Mouse (Mus musculus) E14TG2a.4 (cell line): ENCODE results near the gene Hrasls5.
A peak's percentile ranks its signal among the peaks of the same experiment; 100 is the strongest.

ENCODE experiments used
- H3K27me3 ChIP-seq: 2 replicates; pipeline ENCODE4 v1.6.1; 2014; ENCODE audit warnings: low read length, control low read depth; ENCODE audit not compliant: insufficient read depth
- H3K36me3 ChIP-seq: 2 replicates; pipeline ENCODE4 v1.6.1; 2014; ENCODE audit warnings: low read length, control low read depth; ENCODE audit not compliant: insufficient read depth
- H3K4me1 ChIP-seq: replicated peaks from 2 replicates; pipeline ENCODE4 v1.6.1; 2014; ENCODE audit warnings: low read depth, low read length, control low read depth
- H3K4me3 ChIP-seq: replicated peaks from 2 replicates; pipeline ENCODE4 v1.5.1; 2014; ENCODE audit warnings: mild to moderate bottlenecking, low read length
- H3K9me3 ChIP-seq: 2 replicates; pipeline ENCODE4 v1.6.1; 2014; ENCODE audit warnings: low read length, control low read depth
- CTCF ChIP-seq: conservative IDR thresholded peaks from 2 replicates; pipeline ENCODE4 v1.5.1; 2014; ENCODE audit warnings: low read length
- NANOG ChIP-seq: IDR thresholded peaks from 2 replicates; pipeline ENCODE4 v1.6.1; 2014; ENCODE audit warnings: borderline replicate concordance, low read length, mixed read lengths
- POU5F1 ChIP-seq: IDR thresholded peaks from 2 replicates; pipeline ENCODE4 v1.6.1; 2014; ENCODE audit warnings: low read length, borderline replicate concordance

The Hrasls5 gene

DNA sequence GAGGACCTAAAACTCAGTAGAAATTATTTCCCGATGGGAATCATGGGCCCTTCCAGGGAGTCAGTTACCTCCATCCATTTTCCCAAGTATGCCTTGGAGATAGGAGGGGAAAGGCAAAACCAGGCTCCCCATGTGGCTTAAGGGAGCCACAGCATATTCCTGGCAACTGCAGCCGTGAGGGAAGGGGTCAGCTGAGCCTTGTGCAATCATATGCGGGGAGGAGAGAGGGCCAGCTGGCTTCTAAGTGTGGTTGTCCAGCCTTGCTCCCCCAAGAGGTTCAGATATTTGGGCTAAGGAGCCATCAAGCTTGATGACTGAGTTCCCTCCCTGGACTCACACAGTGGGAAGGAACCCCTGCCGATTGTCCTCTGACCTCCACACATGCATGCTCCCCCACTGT, 10.8 kb upstream of the Hrasls5 start:
- peaks cover 18% of the 10 kb centered on the region for H3K27me3 ChIP-seq
- peaks cover 20% of the 10 kb centered on the region for H3K4me1 ChIP-seq
- H3K4me3 ChIP-seq = no peak overlapping the region
- no peak for TF ChIP-seq POU5F1
- TF ChIP-seq CTCF = no peak
- no peak for TF ChIP-seq NANOG
- H3K36me3 ChIP-seq = no peaks in the 10 kb centered on the region
- no peaks in the 10 kb centered on the region for H3K9me3 ChIP-seq

DNA sequence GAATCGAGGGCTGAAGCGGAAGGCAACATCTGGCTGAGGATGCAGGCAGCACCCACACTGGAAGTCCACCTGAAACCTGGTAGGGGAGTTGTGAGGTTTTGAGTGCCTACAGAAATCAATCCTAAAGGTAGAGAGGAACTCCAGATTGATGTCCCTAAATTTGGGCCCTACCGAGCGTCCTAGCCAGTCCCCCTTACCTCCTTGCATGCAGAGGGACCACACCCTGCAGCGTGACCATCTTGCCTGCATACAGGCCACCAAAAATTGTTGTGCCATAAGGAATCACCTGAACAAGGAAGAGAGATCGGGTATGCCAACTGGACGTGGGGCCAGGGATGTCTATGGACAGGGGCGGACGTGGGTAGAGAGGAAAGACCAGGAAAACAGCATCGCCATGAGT, 8.2 kb upstream of the Hrasls5 start:
- H3K4me1 ChIP-seq = peaks cover 26% of the 10 kb centered on the region
- no peak overlapping the region for H3K4me3 ChIP-seq
- peaks cover 33% of the 10 kb centered on the region for H3K27me3 ChIP-seq
- TF ChIP-seq POU5F1 = no peak
- TF ChIP-seq NANOG = no peak
- TF ChIP-seq CTCF = no peak
- no peaks in the 10 kb centered on the region for H3K36me3 ChIP-seq
- H3K9me3 ChIP-seq = no peaks in the 10 kb centered on the region

DNA sequence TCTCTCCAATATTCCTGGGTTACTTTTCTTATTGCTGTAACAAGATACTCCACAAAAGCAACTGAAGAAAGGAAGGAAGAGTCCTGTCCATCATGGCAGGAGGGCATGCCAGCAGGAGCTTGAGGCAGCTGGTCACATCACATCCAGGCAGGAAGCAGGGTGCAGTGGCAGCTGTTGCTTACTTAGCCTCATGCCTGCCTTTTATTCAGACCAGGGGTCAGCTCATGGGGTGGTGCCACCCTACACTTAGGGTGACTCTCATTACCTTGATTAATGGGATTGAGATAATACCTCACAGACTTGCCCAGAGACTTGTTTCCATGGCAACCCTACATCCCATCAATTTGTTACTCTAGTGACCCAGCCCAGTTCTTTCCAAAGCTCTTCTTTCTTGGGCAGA, 7.3 kb upstream of the Hrasls5 start:
- Histone ChIP-seq H3K4me1 (peaks cover 26% of the 10 kb centered on the region), H3K4me3 (no peak overlapping the region), H3K36me3 (no peaks in the 10 kb centered on the region), H3K9me3 (no peaks in the 10 kb centered on the region), H3K27me3 (peaks cover 38% of the 10 kb centered on the region)
- no peak for TF ChIP-seq NANOG
- TF ChIP-seq CTCF = no peak
- TF ChIP-seq POU5F1 = no peak

DNA sequence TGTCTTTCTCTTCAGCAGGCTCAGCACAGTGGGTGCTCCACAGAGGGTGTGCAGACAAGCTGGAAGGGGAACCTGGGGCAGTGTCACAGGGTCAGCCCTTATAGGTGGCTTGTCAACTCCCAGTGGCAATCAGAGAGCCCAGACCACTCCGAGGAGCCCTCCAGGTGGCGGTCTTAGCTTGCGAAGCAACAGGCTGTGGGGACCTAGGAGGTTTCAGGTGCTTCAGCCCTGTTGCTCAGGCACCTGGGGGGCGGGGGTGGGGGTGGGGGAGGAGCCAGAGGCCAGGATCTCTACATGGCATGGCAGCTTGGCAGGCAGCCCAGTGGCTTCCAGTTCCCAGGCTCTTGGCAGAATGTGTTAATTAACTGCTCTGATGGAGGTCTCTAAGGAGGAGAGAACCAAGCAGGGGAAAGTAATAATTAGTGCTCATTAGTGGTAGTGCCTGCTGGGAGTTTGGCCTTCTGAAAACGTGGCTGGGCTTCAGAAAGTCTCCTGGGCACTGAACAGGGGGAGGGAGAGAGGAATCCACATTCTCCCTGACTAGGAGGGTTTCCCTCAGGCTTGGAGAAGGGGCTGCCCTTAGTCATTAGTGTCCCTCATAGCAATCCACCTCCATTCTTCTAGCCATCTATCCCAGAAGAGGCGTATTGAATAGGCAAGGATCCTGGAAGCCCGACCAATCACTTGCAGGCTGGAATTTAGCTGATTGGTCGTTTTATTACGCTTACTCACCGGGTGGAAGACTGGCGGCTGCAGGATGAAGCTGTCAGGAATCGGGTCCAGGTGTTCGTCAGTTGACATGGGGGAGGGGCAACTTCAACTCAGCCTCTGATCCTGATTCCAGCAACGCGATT, 6.2 kb upstream of the Hrasls5 start:
- no peaks in the 10 kb centered on the region for H3K9me3 ChIP-seq
- no peaks in the 10 kb centered on the region for H3K36me3 ChIP-seq
- peaks cover 47% of the 10 kb centered on the region for H3K27me3 ChIP-seq
- TF ChIP-seq POU5F1 (no peak), NANOG (no peak), CTCF (no peak)
- H3K4me1 ChIP-seq = peaks cover 26% of the 10 kb centered on the region
- peak overlapping the region; percentile 65 for H3K4me3 ChIP-seq

DNA sequence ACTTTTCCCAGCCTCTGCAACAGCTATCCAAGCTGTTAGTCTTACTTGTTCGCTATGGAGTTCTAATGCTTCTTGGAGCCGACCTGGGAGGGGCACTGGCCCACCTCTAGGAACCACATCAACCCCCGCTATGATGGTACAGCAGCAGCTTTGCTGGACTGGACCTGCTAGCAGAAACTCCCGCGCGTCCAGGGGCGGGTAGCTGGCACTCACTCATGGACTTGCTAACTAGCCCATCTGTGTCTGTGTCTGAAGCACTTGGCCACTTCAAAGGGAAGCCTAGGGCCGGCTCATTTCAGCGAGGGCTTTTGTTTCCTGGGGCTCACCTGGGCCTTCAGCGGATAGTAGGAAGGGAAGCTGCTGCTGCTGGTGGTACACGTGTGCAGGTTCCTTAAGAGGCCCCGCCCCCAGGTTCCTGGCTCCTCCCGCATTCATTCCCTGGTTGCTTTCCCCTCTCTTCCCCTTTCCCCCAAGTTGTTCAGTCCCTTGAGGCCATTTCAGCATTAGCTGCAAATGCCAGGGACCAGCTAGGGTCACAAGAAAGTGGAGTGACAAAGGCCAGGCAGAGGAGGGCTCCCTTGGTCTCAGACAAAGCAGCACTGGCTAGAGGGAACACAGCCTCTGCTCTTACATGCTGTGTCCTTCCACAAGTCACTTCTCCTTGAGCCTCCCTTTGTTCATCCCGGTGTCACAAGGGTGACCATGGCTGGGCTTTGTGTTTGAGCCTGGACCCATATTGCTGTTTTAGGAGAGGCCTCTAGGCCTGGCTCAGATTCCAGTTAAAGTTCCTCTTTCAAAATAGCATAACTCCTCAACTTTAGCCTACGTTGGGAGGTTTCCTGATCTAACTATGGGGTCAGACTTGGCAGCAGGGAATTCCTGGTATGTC, 5.3 kb upstream of the Hrasls5 start, which contains the start of gene Lgals12:
Gene Lgals12, minus strand, starts transcription at position 393 of the 889 bp plus-strand sequence.
- peaks cover 55% of the 10 kb centered on the region for H3K27me3 ChIP-seq
- peak within 1 kb of the TSS; percentile 65 for H3K4me3 ChIP-seq
- H3K9me3 ChIP-seq = no peaks in the 10 kb centered on the region
- no peaks in the 10 kb centered on the region for H3K36me3 ChIP-seq
- TF ChIP-seq CTCF = no peak
- TF ChIP-seq POU5F1 = no peak
- peaks cover 31% of the 10 kb centered on the region for H3K4me1 ChIP-seq

DNA sequence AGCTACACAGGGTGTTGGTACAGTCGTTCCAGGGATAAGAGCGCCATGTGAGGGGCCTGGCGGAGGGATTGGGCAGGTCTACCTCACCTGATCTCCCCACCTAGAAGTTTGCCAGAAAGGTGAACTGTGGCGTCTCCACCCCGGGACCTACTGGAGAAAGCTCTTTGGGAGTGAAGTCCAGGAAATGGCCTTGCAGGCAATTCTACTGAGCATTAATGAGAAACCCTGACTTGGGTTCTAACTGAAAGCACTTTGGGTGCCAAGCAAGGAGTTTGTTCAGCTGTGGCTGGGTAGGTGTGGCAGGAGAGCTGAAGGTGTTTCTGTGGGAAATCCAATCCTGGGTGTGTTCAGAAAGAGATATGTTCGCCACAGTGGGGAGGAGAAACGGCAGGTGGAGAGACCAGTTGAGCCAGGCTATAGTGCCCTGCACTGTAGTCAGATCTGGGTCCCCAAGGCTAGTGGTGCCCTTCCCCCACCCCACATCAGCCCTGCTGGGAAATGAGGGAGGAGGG, 4.6 kb upstream of the Hrasls5 start:
- no peak for TF ChIP-seq CTCF
- TF ChIP-seq NANOG = no peak
- H3K4me1 ChIP-seq = peaks cover 36% of the 10 kb centered on the region
- H3K36me3 ChIP-seq = no peaks in the 10 kb centered on the region
- no peaks in the 10 kb centered on the region for H3K9me3 ChIP-seq
- peak overlapping the region; percentile 65 for H3K4me3 ChIP-seq
- peaks cover 62% of the 10 kb centered on the region for H3K27me3 ChIP-seq

DNA sequence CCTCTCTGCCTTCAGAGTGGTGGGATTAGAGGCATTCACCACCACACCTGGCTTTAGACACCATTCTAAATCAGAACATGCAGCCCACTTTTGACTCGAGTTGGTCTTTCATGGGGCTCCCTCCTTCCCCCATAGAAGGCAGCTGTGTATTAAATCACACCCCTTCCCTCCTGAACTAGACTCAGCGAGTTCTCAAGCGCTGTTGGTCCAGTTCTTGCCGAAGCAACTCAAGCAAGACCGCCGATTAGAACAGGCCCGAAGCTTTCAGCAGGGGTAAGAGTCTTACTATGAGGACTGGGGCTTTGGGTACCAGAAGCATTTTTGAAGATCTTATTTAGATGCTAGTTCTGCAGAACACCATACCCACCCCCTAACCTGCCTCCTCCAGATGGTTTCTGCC, 810 bp downstream of the Hrasls5 start:
- Histone ChIP-seq H3K27me3 (peaks cover 51% of the 10 kb centered on the region), H3K4me3 (no peak overlapping the region), H3K36me3 (no peaks in the 10 kb centered on the region), H3K4me1 (peaks cover 23% of the 10 kb centered on the region), H3K9me3 (no peaks in the 10 kb centered on the region)
- TF ChIP-seq NANOG (no peak), CTCF (no peak)

DNA sequence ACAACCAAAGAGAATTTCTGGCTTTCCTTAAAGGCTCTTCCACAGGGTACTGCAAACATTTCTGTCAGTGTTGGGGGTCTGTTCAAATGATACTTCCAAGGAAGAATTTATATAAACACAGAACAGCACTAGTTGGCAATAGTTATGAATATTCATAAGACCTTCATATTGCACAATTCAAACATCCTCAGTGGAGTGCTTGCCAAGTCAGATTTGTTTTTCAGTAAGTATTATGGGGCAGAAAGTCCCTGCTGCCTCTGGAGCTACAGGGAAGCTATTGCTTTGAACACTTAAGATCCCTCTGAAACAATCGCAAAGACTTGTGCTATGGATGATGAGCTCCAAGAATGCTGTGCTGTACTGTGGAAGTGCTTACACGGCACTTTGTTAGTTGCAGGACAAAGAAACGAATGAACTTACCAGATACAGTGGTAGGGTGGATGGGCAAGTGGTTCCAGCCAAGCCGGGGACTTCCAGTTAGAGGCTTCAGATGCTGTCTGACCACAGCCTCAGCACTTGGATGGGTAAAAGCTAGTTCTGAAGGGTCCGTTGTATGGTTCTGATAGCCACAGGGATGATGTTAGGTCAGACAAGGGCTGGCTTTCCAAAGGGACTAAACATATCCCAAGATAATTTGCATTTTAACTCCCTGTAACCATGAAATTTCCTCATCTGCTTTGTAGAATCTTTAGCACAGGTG, 4.0 kb downstream of the Hrasls5 start:
- no peaks in the 10 kb centered on the region for H3K36me3 ChIP-seq
- H3K4me1 ChIP-seq = peaks cover 22% of the 10 kb centered on the region
- H3K27me3 ChIP-seq = peaks cover 35% of the 10 kb centered on the region
- H3K4me3 ChIP-seq = no peak overlapping the region
- no peaks in the 10 kb centered on the region for H3K9me3 ChIP-seq
- TF ChIP-seq POU5F1 (no peak), CTCF (no peak), NANOG (no peak)
